Mouse (Mus musculus) limb, embryonic 11.5 days (tissue): ENCODE results near the gene Vamp3. TPM values are rescaled to one million over a fixed set of nuclear protein-coding genes. Genes with fewer than 3 reads are reported as not detected.
A peak's percentile ranks its signal among the peaks of the same experiment; 100 is the strongest.

Source experiments
- ATAC-seq: fragments of 200-750 bp; cut with Nextera tagmentation; 2 replicates; pipeline ENCODE4 v1.8.0; 2017; ENCODE audit warnings: low read depth; ENCODE audit not compliant: insufficient number of reproducible peaks, low FRiP score, low TSS enrichment
- DNase-seq: peaks from one replicate; pipeline ENCODE4 v3.0.0-alpha.2; 2015; ENCODE audit warnings: low spot score
- H3K27ac ChIP-seq: fragments of 300-500 bp; sonication (generic); replicated peaks from 2 replicates; pipeline ENCODE4 v1.5.1; 2014; ENCODE audit warnings: low read depth, mild to moderate bottlenecking, low read length
- H3K27me3 ChIP-seq: fragments of 300-500 bp; sonication (generic); 2 replicates; pipeline ENCODE4 v1.6.1; 2014; ENCODE audit warnings: mild to moderate bottlenecking, low read length, mixed read lengths; ENCODE audit not compliant: control insufficient read depth, insufficient read depth
- H3K36me3 ChIP-seq: fragments of 300-500 bp; sonication (generic); 2 replicates; pipeline ENCODE4 v1.6.1; 2014; ENCODE audit warnings: mild to moderate bottlenecking, low read length, moderate library complexity, mixed read lengths; ENCODE audit not compliant: control insufficient read depth, insufficient read depth
- H3K4me1 ChIP-seq: fragments of 300-500 bp; sonication (generic); 2 replicates; pipeline ENCODE4 v1.6.1; 2014; ENCODE audit warnings: low read length, mixed read lengths; ENCODE audit not compliant: control insufficient read depth, insufficient read depth
- H3K4me2 ChIP-seq: fragments of 300-500 bp; sonication (generic); 2 replicates; pipeline ENCODE4 v1.6.1; 2014; ENCODE audit warnings: low read depth, mild to moderate bottlenecking, moderate library complexity; ENCODE audit not compliant: severe bottlenecking
- H3K4me3 ChIP-seq: fragments of 300-500 bp; sonication (generic); 2 replicates; pipeline ENCODE4 v1.5.1; 2014; ENCODE audit warnings: low read depth, low read length
- H3K9ac ChIP-seq: fragments of 300-500 bp; sonication (generic); 2 replicates; pipeline ENCODE4 v1.6.1; 2014; ENCODE audit warnings: mild to moderate bottlenecking, low read length
- H3K9me3 ChIP-seq: fragments of 300-500 bp; sonication (generic); 2 replicates; pipeline ENCODE4 v1.6.1; 2016; ENCODE audit warnings: low read length; ENCODE audit not compliant: control insufficient read depth
- WGBS: fragments of 180-500 bp; shearing (Covaris S2); extraction: QIAGEN DNeasy Blood & Tissue Kit; methylation state at CpG from one replicate; pipeline ENCODE4 v1.1.7; 2014; 5-methylcytosine and 5-hydroxymethylcytosine counted together
- polyA plus RNA-seq: library from polyadenylated mRNA; unstranded; fragments of >200 nt; fragmentation: Nextera tagmentation; extraction: Ambion mirVana; gene quantifications from 2 replicates; pipeline ENCODE4 v1.2.1, GENCODE M21; 2014

Vamp3 gene
- polyA plus RNA-seq, 1 experiment from 2014 or later: 87.8 TPM

DNA sequence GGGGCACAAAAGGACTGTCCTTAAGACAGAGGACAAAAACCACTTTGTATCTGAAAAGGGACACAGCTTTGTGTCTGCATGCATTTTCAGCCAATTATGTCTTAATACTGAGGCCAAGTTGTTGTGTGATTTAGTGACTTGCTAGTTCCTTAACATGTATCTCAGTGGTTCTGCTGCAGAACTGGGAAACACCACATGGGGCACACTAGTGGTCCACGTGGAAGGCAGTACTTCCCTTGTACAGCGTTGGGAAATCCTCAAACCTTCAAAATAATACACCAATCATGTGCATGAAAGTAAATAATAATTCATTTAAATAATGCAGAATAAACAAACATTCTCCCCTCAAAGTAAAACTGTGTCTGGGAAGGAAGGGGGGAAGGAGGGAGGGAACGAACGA, 11.0 kb upstream of the Vamp3 start:
- H3K4me2 ChIP-seq: no peak overlapping the region
- no peak for DNase-seq
- no peaks in the 10 kb centered on the region for H3K36me3 ChIP-seq
- no peak overlapping the region for H3K27ac ChIP-seq
- H3K4me1 ChIP-seq: no peaks in the 10 kb centered on the region
- no peak overlapping the region for H3K9ac ChIP-seq
- H3K9me3 ChIP-seq: no peaks in the 10 kb centered on the region
- H3K27me3 ChIP-seq: no peaks in the 10 kb centered on the region
- H3K4me3 ChIP-seq: no peak overlapping the region
- no peak for ATAC-seq
- 73% methylated on average over 4 of the region's 4 CpGs for WGBS

DNA sequence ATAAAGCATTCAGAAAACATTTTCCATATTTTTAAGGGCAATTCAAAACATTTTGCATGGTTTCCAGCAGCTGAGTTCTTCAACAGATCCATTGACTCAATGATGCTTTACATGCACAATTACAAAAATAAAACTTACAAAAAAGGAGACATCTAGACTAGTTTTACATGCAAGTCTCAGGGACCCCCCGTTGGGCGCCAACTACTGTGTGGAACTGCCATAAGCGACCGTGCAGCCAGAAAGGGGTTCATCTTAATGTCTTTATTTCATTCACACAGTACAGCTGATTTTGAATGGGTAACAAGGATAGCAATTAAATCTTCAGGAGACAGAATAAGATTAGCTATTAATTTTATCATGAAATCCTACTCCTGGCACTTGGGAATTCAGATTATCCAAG, 1.8 kb upstream of the Vamp3 start:
- WGBS: 98% methylated on average over 4 of the region's 4 CpGs
- no peaks in the 10 kb centered on the region for H3K36me3 ChIP-seq
- no peak overlapping the region for H3K27ac ChIP-seq
- no peaks in the 10 kb centered on the region; the same call in 1 of the 2 replicates for H3K9me3 ChIP-seq
- no peak overlapping the region for H3K4me2 ChIP-seq
- peaks cover 3% of the 10 kb centered on the region; the same call in 1 of the 2 replicates for H3K4me1 ChIP-seq
- no peak overlapping the region for H3K4me3 ChIP-seq
- ATAC-seq: no peak
- no peaks in the 10 kb centered on the region for H3K27me3 ChIP-seq
- DNase-seq: no peak
- H3K9ac ChIP-seq: no peak overlapping the region

DNA sequence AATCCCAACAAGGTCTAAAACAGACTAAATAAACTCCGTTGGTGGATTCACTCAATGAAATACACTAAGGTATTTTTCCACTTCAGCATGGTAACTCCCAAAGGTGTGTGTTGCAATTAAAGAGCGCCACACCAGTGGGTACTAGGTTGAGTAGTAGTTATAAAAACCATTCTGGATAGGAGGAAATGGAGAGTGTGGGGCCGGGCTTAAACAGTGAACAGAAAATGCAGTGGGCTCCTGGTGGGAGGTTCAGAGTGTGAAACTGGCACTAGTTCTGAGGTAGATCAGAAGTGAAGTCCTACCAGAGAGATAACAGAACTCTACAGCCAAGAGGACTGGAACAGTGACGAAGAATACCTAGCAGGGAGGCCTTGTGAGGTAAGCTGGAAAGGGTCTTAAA, 871 bp upstream of the Vamp3 start:
- Histone ChIP-seq H3K36me3 (no peaks in the 10 kb centered on the region; the same call in 1 of the 2 replicates), H3K9ac (no peak overlapping the region; the same call in 1 of the 2 replicates), H3K27ac (no peak overlapping the region; the same call in 1 of the 2 replicates), H3K9me3 (no peaks in the 10 kb centered on the region; the same call in 1 of the 2 replicates), H3K27me3 (no peaks in the 10 kb centered on the region), H3K4me2 (peak overlapping the region; percentile 36), H3K4me1 (peaks cover 3% of the 10 kb centered on the region; the same call in 1 of the 2 replicates), H3K4me3 (peak overlapping the region; percentile 94; the same call in 1 of the 2 replicates)
- no peak for DNase-seq
- 81% methylated on average over 4 of the region's 4 CpGs for WGBS
- ATAC-seq: no peak

DNA sequence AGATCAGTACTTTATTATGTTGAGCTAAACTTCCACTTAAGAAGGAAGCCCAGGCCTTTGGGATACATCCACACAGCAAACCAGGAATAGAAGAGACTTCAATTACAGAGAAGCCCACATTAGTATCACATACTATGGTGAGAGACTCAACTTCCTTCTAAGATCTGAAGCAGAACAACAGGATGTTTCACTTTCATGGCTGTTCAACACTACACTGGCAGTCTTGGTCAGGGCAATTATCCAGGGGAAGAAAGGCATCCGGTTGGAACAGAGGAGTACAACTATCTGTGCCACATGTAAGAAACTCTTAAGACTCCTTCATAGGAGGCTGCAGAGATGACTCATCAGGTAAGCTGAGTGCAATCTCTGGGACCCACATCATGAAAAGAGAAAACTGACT, 6.6 kb downstream of the Vamp3 start:
- Histone ChIP-seq H3K9me3 (no peaks in the 10 kb centered on the region), H3K27ac (no peak overlapping the region), H3K27me3 (no peaks in the 10 kb centered on the region), H3K4me1 (no peaks in the 10 kb centered on the region), H3K4me3 (no peak overlapping the region), H3K36me3 (no peaks in the 10 kb centered on the region; the same call in none of the 2 replicates), H3K4me2 (no peak overlapping the region), H3K9ac (no peak overlapping the region)
- 86% methylated on average over 1 of the region's 1 CpGs for WGBS
- ATAC-seq: no peak
- DNase-seq: no peak

DNA sequence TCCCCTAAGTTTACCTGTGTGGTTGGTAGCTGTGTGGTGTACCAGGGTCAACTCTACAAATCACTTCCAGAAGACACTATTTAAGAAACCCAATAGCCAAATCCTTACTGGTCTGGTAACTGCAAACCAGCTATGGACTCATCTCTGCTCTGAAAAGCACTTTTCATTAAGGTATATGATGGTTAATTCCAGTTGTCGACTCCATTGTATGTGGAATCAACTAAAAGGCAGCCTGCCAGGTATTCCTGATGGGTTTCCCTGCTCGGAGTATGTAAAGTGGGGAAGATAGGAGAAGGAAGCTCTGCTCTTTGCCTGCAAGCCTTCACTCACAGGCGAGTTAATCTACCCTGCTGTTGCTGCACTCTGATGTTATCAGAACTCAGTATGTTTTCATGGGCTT, 11.2 kb downstream of the Vamp3 start:
- Histone ChIP-seq H3K9ac (no peak overlapping the region), H3K4me2 (no peak overlapping the region), H3K4me3 (no peak overlapping the region), H3K9me3 (no peaks in the 10 kb centered on the region), H3K27me3 (no peaks in the 10 kb centered on the region), H3K27ac (no peak overlapping the region), H3K4me1 (peaks cover 3% of the 10 kb centered on the region; the same call in 1 of the 2 replicates), H3K36me3 (no peaks in the 10 kb centered on the region; the same call in 1 of the 2 replicates)
- DNase-seq (no peak), ATAC-seq (no peak)
- WGBS: 81% methylated on average over 3 of the region's 3 CpGs

DNA sequence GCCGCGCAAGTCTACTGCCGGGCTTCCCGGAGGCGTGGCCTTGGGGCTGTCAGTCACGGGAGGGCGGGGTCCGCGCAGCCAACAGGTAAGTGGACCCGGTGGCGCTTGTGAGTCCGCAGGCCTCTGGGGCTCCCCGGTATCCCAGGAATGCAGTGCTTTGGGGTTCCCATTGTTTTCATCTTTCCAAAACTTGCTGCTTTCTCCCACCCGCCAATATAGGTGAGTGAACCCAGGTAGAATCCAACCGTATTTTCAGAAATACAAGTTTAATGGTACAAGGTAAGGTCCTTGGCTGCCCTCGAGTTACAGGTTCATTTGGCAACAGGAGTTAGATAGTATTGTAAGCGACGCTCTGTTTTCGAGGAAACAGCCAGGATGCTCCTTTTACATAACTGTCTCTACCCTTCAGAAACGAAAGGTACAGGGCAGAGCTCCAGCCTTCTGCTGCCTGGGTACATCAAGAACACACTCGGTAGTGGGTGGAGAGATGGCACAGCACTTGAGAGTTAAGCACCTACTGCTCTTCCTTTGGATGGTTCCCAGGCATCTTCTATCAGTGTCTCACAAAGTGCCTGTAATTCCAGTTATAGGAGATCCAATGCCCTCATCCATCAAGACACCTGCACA, 12.7 kb downstream of the Vamp3 start:
- H3K4me2 ChIP-seq: peak overlapping the region; percentile 96
- ATAC-seq (no peak), DNase-seq (no peak)
- WGBS: 5% methylated on average over 21 of the region's 21 CpGs
- peaks cover 3% of the 10 kb centered on the region; the same call in 1 of the 2 replicates for H3K4me1 ChIP-seq
- peak overlapping the region; percentile 47 for H3K4me3 ChIP-seq
- H3K27ac ChIP-seq: no peak overlapping the region
- H3K27me3 ChIP-seq: no peaks in the 10 kb centered on the region
- no peaks in the 10 kb centered on the region; the same call in 1 of the 2 replicates for H3K36me3 ChIP-seq
- H3K9ac ChIP-seq: peak overlapping the region; percentile 34; the same call in 1 of the 2 replicates
- H3K9me3 ChIP-seq: no peaks in the 10 kb centered on the region

DNA sequence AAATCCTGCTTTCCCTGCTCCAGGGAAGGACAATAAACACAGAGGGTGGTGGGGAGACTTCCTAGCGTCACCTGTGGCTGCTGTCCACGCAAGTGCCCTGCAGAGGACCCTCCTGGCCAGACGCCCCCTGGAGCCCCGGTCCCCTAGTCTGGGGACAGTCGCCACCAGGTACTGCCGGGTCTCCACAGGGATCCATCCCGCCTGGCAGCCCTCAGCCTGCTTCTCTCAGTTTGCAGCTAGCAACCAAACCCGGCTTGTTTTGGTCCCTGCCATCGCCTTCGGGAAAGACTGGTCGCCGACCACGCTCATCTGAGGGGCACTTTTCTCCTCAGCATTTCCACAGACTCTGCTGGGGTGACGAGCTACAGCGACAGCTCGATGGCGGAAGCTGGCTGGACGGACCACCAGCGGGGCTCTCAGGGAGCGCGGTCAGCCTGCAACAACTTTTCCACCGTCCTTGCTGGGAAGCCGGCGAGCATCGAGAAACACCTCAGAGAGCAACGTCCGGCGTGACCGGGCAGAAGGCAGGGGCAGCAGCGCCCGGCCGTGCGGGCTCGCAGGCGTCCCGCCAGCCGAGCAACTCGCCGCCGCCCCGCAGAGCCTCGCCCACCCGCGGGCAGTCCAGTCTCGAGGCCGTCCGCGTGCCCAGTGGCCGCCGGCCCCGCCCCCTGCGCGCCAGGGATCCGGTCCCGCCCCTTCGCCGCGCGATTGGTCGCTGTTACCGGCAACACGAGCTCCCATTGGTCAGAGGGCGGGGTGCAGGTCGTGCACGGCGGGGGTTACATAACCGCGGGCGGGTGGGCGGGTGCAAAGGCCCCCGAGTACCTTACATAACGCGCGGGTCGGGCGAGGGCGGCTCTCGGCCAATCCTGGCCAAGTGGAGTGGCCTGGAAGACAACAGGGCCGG, 13.5 kb downstream of the Vamp3 start, which contains the start of gene Per3:
Gene Per3, minus strand, starts transcription at position 629 of the 907 bp plus-strand sequence.
- Histone ChIP-seq H3K4me2 (peak within 1 kb of the TSS; percentile 96), H3K9me3 (no peaks in the 10 kb centered on the region), H3K4me1 (peaks cover 3% of the 10 kb centered on the region; the same call in 1 of the 2 replicates), H3K9ac (peak within 1 kb of the TSS; percentile 70), H3K36me3 (no peaks in the 10 kb centered on the region; the same call in 1 of the 2 replicates), H3K27ac (peak within 1 kb of the TSS; percentile 5; the same call in 1 of the 2 replicates), H3K27me3 (no peaks in the 10 kb centered on the region), H3K4me3 (peak within 1 kb of the TSS; percentile 47)
- DNase-seq: peak; percentile 95
- under 1% methylated on average over 76 of the region's 79 CpGs for WGBS
- peak; percentile 98 for ATAC-seq

DNA sequence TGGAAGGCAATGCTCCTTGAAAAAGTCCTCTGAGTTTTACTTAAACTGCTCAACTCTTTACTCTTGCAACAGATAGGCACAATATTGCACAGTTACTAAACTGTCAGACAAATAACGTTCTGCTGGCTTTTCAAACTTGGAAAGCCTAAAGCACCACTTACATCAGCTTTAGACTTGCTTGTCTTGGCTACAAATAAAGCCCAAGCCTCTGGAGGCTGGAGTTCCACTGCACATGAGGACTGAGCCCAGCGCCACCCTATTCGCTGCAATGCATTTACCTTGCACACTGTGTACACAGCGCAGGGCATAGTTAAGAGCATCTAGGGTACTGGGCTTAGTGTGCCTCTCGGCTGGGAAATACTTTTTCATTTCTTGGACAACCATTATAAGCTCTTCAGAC, 14.5 kb downstream of the Vamp3 start:
- Histone ChIP-seq H3K36me3 (no peaks in the 10 kb centered on the region; the same call in 1 of the 2 replicates), H3K9me3 (no peaks in the 10 kb centered on the region)

More for the DNA sequence above, 14.5 kb downstream of the Vamp3 start:
- no peak for ATAC-seq
- H3K27me3 ChIP-seq: no peaks in the 10 kb centered on the region
- WGBS: 54% methylated on average over 5 of the region's 5 CpGs
- peaks cover 3% of the 10 kb centered on the region; the same call in 1 of the 2 replicates for H3K4me1 ChIP-seq
- peak overlapping the region; percentile 70; the same call in 1 of the 2 replicates for H3K9ac ChIP-seq
- peak overlapping the region; percentile 47 for H3K4me3 ChIP-seq
- H3K4me2 ChIP-seq: peak overlapping the region; percentile 96; the same call in 1 of the 2 replicates
- no peak overlapping the region for H3K27ac ChIP-seq
- DNase-seq: no peak
